Mouse (Mus musculus) megakaryocyte, adult 5-6 weeks (primary cell): ENCODE results near the gene Aldh1a3. TPM values are rescaled to one million over a fixed set of nuclear protein-coding genes. Genes with fewer than 3 reads are reported as not detected.

Source experiments
- ATAC-seq: 2 replicates; pipeline ENCODE4 v1.8.0; 2016; ENCODE audit warnings: mild to moderate bottlenecking, inconsistent platforms; ENCODE audit not compliant: poor library complexity, severe bottlenecking
- total RNA-seq, 2 experiments: library from RNA; stranded (forward) in 1 of 2; stranded (reverse) in 1 of 2; fragments of 153-499, 151-499 nt in 1 of 2; fragments of 221-1000, 200-1000 nt in 1 of 2; gene quantifications; 2 replicates each; pipeline versions ENCODE4 v1.2.3 to v1.2.4; 2015 to 2017

Gene Aldh1a3
- total RNA-seq, 2 experiments from 2014 or later: 0.16 TPM; not detected in 1

DNA sequence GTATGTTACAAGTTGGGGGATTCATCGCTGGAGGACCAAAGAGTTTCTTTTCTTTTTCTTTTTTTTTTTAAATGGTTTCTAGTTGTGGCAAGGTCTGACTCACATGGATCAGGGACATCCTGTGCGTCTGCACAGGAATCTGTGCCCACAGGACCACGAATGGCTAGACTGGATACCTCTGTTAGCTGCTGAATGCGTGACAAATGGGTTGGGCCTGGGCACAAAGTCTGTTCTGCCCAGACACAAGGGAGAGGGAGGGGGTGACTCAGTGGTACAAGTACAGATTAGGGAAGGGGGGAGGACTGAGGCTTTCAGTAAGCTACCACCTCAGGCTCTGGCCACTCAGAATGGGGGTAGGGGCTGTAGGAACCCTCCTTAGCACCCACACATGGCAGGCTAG, 51.6 kb downstream of the Aldh1a3 start:
- no peak for ATAC-seq

DNA sequence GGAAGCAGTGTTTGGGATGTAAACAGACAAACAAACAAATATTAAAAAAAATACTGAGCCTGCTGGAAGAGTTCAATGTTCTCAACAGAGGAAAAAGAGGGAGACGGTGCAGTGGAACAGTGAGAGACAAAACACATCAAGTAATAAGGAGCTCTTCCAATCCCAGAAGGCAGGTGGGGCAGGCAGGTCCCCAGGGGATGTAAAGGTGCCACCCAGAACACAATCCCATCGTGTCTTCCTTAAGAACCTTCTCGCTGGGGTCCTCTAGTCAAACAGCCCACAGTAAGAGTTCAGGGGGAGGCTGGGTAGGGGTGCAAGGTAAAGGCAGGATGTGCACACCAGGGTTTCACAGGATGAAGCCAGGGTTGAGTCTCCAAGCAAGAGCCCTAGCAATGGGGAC, 53.9 kb downstream of the Aldh1a3 start:
- no peak for ATAC-seq

- no peak for ATAC-seq
These were observed 56.3 kb downstream of the Aldh1a3 start for GRCm38 (mm10) chr7:66370970-66371369.

GRCm38 (mm10) chr7:66369934-66370445, 57.3 kb downstream of the Aldh1a3 start:
- no peak for ATAC-seq

DNA sequence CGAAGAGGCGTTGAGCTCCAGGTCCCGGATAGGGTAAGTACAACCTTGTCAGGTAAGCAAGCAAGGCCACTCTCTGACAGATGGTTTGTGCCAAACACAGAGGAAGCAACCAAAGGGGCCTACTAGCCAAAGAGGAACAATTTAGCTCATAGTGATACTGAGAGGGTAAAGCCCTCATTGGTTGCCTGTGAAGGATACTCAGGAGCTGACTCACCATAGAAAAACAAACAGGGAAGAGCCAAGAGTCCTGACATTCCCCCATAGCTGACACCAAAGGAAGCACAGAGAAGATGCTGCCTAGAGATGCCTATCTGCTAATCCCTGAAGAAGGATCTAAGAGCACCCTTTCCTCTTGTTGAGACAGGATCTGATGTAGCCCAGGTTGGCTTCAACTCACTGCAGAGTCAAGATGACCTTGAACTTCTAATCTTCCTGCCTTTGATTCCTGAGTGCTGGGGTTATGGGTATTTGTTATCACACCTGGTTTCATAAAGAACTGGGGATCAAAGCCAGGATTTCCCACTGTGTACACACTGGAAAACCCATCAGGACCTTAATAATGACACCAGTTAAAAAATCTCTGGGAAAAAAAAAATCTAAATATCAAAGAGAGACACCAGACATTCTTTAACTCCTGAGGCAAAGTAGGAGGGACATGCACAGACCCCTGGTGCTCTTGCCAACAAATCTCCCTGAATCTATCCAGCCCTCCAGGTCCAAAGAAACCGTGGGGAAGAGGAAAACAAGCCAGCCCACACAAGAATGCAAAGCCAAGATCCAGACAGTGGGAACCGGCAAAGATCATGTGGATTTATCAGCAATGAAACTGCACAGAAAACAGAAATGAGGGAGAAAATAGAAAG, 58.0 kb downstream of the Aldh1a3 start:
- no peak for ATAC-seq

- no peak for ATAC-seq
These were observed 61.4 kb downstream of the Aldh1a3 start, which contains the start of gene Gm10974 for GRCm38 (mm10) chr7:66365904-66366303. Gene Gm10974 (plus strand): TSS chr7:66365905.

- no peak for ATAC-seq
These were observed 61.9 kb downstream of the Aldh1a3 start for GRCm38 (mm10) chr7:66365411-66365810.

DNA sequence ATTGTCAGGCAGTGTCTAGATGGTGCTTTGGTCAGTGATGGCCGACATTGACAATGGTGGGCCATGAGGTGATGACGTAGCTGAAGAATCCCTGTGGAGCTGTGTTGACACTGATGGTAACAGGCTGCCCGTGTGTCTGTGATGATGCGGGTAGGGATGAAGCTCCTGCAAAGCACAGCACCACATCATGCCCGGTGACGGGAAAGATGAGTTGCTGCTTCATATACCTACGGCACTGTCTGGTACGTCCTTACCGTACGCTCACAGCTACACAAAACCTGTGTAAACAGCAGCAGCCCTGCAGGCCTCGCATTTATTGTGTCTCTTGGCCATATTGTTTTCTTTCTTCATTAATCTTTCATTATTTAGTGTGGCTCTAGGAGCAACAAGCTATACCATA, 62.8 kb downstream of the Aldh1a3 start:
- ATAC-seq: no peak

- ATAC-seq: no peak
These were observed 68.3 kb downstream of the Aldh1a3 start for GRCm38 (mm10) chr7:66359044-66359443.

DNA sequence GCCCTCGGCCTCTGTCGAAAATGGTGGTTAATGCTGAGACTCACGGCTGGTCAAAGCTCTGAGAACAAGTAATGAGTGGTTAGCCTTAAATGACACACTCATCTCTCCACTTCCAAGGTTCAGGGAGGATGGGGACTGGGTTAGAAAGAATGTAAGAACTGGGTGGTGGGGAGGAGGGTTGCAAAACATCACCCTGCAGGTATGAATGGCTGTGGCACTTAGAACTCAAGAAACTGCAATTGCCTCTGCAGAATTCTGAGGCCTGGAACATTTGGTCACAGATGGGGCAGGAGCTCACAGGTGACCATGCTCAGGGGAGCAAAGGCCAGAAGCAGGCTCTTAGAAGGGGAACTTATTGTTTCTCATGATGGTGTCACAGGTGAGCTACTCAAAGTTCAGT, 68.9 kb downstream of the Aldh1a3 start:
- no peak for ATAC-seq

DNA sequence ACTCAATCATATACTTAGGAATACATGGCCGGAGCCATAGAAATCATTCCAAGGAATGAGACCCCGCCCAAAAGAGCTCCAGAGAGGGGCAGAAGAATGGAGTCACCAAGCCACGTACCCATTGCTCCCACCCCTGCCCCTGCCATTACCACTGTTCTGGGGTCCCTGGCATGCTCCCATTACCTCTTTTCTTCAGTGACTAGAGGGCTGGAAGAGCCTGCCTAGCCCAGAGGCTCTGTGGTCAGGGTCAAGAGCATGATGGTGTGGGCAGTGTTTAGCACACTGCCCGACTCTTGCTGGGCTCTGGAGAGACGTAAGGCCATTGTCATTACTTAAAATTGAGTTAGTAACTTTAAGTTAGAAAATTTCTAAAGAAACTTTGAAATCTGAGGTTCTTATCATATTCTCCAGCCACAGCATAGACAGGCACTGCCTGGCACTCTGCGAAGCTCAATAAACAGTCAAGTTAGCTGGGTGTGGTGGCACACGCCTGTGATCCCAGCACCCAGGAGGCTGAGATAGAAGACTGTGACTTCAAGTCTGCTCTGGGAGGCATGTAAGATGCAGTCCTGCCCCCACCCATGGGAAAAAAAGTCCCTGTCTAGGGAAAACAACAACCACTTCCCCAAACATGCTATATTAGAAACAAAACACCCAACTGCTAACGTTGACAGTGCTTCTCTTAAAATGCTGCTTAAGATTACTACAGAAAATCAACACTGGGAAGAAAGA, 71.4 kb downstream of the Aldh1a3 start:
- ATAC-seq: no peak

GRCm38 (mm10) chr7:66354911-66355310, 72.4 kb downstream of the Aldh1a3 start:
- no peak for ATAC-seq

- no peak for ATAC-seq
These were observed 76.2 kb downstream of the Aldh1a3 start for GRCm38 (mm10) chr7:66351074-66351473.

DNA sequence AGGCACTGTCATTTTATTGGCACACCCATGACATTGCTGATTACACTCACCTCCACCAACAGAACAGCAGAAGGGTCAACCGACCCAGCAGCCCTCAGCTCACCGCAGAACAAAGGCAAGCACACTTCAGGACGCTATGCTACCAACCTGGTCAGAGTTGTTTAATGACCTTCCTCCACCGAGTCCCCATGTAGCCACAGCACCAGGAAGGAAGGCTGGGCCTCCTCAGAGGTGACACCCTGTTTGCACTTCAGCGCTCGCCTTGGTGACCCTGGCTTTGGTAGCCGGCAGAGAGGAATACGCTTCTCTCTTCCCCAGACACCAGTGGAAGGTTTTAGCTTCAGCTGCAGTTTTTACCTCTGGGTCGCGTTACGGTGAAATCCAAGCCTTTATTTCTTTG, 77.6 kb downstream of the Aldh1a3 start:
- ATAC-seq: no peak

DNA sequence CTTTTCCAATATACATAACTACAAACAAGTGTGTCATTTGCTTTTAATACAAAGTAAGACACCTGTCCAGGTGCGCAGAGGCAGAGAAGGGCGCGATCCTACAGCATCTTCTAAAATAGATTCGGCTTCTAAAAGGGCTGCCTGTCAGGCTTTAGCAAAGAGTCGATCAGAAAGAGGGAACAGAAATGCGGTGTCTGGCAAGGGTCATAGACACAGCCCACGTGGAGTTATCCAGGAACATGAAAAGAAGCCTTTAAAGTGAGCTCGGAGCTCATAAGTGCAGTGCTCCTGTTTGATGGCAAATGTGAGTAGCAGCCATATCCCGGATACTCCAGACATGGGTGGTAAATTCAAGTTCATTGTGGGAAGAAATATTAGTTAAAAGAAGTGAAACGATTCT, 78.7 kb downstream of the Aldh1a3 start:
- no peak for ATAC-seq

GRCm38 (mm10) chr7:66346959-66347663, 80.2 kb downstream of the Aldh1a3 start:
- no peak for ATAC-seq

- no peak for ATAC-seq
These were observed 84.0 kb downstream of the Aldh1a3 start for GRCm38 (mm10) chr7:66343307-66343706.

DNA sequence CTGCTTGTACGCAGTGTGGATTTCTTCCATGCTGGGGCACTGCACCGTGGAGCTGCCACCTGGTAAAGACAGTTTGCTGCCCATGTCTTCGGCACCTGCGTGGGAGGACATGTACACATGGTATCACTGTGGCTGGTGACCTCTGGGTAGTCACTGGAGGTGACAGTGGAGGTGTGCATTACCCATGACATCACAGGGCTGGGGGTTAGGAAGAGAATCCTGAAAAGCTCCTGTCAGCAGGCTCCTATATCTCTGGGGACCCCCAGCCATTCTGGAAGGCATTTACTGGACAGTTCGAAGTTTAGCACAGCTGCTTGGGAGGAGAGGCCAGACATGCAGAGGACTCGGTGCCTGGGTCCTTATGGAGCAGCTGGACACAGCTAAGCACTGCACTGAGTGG, 84.5 kb downstream of the Aldh1a3 start:
- ATAC-seq: no peak

- ATAC-seq: peak; percentile 68
These were observed 85.0 kb downstream of the Aldh1a3 start for GRCm38 (mm10) chr7:66342323-66342722.
